Mouse (Mus musculus) spleen, adult 2 months (tissue): Measurements from ENCODE around the gene Spaca7.

ENCODE experiments used
- CTCF ChIP-seq: fragments of 200-500 bp; IDR thresholded peaks from 2 replicates; pipeline ENCODE4 v1.5.1; 2011; ENCODE audit warnings: mild to moderate bottlenecking, inconsistent platforms; ENCODE audit not compliant: insufficient read depth, insufficient read length, insufficient replicate concordance; ENCODE audit errors: extremely low read depth
- POLR2A ChIP-seq: fragments of 200-500 bp; IDR thresholded peaks from 2 replicates; pipeline ENCODE4 v1.6.1; 2011; ENCODE audit warnings: low read depth, low read length, inconsistent platforms

DNA sequence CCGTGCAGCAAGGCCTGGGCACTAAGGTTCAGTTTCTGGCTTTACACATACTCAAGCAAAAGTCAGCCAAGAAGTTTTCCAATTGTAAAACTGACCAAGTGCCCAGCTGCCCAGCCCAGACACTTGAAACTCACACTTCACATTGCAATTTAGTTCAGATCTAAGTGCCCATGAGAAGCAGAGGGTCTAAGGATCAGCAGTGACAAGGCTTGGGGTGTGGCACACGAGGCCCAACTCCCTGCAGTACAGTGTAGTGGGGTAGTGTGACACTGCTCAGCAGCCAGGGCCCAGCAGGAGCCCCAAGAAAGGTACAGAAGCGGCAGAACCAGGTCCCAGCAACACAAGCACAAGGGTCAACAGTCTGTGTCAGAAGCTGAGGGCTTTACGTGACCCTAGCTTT, 76.1 kb downstream of the Spaca7 start:
- no peak for TF ChIP-seq CTCF
- no peak for TF ChIP-seq POLR2A
